Mouse (Mus musculus) cerebellum, postnatal 4 days (tissue): Measurements from ENCODE around the gene Gm7544.
"Not testable (repeated sequence)": the region's sequence is repeated elsewhere in the genome, so short reads cannot be mapped to it uniquely, and the experiment has no call there.

Experiments
- DNase-seq, 2 experiments: peaks; one replicate each; pipeline ENCODE4 v3.0.0; 2022; ENCODE audit warnings: low spot score in 2 of 2, mixed read lengths in 1 of 2

The Gm7544 gene

GRCm38 (mm10) chr1:82913434-82913833, 42.4 kb downstream of the Gm7544 start:
- DNase-seq: not testable (repeated sequence)

GRCm38 (mm10) chr1:82913025-82913424, 42.8 kb downstream of the Gm7544 start, which contains the start of gene A030005L19Rik:
Gene A030005L19Rik, plus strand, starts transcription at chr1:82913325.
- DNase-seq: no peak

GRCm38 (mm10) chr1:82905886-82906285, 49.9 kb downstream of the Gm7544 start:
- no peak for DNase-seq
